Mouse (Mus musculus): ENCODE measurements around the gene Rrad. TPM values are rescaled to one million over a fixed set of nuclear protein-coding genes. Genes with fewer than 3 reads are reported as not detected.

Rrad gene
- polyA plus RNA-seq, 1 experiment from 2014 or later, result 13.5 TPM

DNA sequence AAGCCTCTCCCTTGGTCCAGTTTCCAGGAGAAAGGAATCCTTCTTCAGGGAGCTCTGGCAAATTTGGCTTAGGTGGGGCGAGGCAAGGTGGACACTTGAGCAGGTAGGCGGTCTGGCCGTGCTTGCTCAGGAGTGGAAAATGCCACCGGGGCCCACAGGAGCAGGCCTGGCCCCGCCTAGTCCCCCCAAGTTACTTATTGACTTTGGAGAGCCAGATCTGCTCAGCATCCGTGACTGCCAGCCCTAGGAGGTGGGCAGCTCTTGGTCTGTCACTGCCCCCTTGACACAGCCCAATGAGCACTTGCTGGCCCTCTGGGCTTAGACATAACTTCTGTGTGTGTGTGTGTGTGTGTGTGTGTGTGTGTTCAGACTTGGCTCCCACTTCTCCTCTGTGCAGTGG lies 7.0 kb downstream of the Rrad start, which contains the start of gene Cdh16:
Gene Cdh16 (minus strand): TSS at position 236 of the 400 bp plus-strand sequence.
- TF ChIP-seq CTCF (IDR thresholded peaks at IDR 0.05; ENCODE audit: low read depth), result no peak
- Histone ChIP-seq H3K27me3 (ENCODE audit: insufficient read depth, low read length) (no peaks in the 10 kb centered on the region), H3K9ac (ENCODE audit: low read depth, low read length) (peak within 1 kb of the TSS; percentile 55; the same call in 1 of the 2 replicates), H3K36me3 (ENCODE audit: insufficient read depth, low read length) (0 out of 2 replicates have a peak, but pooled peaks cover 5% of the 10 kb centered on the region), H3K4me1 (replicated peaks; ENCODE audit: insufficient read depth, low read length) (0 out of 2 replicates have a peak, but pooled peaks cover 6% of the 10 kb centered on the region), H3K4me3 (replicated peaks; ENCODE audit: low read depth, low read length) (peak within 1 kb of the TSS; percentile 32), H3K27ac (peak within 1 kb of the TSS; percentile 90), H3K4me2 (ENCODE audit: low read length) (peak within 1 kb of the TSS; percentile 58), H3K9me3 (replicated peaks; ENCODE audit: low read length) (no peaks in the 10 kb centered on the region)
- WGBS, result 55% methylated on average over 6 of the region's 6 CpGs
- peak; percentile 74 for DNase-seq (ENCODE audit: low spot score)
- ATAC-seq (replicated peaks; ENCODE audit: low FRiP score, low read depth), result peak; percentile 98

DNA sequence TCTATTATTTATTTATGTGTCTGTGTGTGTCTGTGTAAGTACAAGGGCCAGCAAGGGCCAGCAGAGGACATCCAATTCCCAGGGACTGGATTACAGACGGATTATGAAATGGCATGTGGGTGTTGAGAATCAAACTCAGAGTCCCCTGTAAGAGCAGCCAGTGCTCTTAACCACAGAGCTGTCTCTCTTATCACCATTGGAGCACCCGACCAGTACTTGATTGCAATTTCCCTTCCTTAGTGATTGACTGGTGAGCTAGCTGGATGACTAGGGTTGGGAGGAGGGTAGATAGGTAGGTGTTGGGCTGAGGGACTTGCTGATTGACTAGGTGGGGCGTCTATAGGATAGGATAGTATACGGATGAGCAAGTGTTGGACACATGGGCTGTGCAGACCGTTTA lies 10.4 kb downstream of the Rrad start:
- ATAC-seq (replicated peaks; ENCODE audit: low FRiP score, low read depth), result no peak
- no peaks in the 10 kb centered on the region for H3K36me3 ChIP-seq (ENCODE audit: insufficient read depth, low read length)
- H3K4me1 ChIP-seq (replicated peaks; ENCODE audit: insufficient read depth, low read length), result 0 out of 2 replicates have a peak, but pooled peaks cover 6% of the 10 kb centered on the region
- H3K4me3 ChIP-seq (replicated peaks; ENCODE audit: low read depth, low read length), result no peak overlapping the region
- no peaks in the 10 kb centered on the region for H3K9me3 ChIP-seq (replicated peaks; ENCODE audit: low read length)
- no peak for DNase-seq (ENCODE audit: low spot score)
- H3K27ac ChIP-seq, result no peak overlapping the region
- 84% methylated on average over 5 of the region's 5 CpGs for WGBS
- no peak for TF ChIP-seq CTCF (IDR thresholded peaks at IDR 0.05; ENCODE audit: low read depth)
- no peaks in the 10 kb centered on the region for H3K27me3 ChIP-seq (ENCODE audit: insufficient read depth, low read length)
- no peak overlapping the region for H3K9ac ChIP-seq (ENCODE audit: low read depth, low read length)
- H3K4me2 ChIP-seq (ENCODE audit: low read length), result no peak overlapping the region

DNA sequence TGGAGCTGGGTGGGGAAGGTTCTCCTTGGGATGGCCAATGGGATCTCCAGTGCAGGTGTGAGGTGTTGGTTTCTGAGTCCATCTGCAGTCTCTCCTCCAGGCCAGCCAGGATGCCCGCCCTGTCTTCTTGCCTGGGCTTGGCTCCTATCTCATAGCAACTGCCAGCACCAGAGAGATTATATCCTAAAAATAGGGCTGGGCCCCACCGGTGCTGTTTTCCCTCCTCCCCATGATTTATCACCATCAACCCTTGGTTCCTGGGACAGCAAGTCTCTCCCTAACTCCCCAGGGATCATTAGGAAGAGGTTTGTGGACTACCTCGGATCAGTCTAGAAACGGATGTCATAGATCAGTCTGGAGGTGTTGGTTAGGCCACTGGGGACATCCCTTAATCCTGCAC lies 18.0 kb downstream of the Rrad start:
- TF ChIP-seq CTCF (IDR thresholded peaks at IDR 0.05; ENCODE audit: low read depth), result no peak

DNA sequence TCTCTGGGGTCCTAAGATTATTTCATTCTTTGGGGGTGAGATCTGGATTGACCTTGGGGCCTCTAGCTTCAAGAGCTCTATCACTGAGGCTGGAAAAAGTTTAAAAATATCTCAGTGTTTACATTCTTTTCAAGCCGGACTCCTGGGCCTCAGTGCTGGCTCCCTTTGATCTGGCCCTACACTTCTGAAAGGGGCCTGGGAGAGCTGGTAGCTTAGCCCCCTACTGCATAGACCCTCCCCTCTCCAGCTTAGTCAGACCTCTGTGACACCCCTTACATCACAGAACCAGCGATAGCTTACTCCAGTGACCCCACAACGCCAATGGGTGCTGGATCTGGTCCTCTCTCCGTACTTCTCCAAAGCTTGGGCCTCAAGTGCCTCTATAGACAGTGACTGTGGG lies 19.5 kb downstream of the Rrad start:
- ATAC-seq (replicated peaks; ENCODE audit: low FRiP score, low read depth) (no peak), DNase-seq (ENCODE audit: low spot score) (no peak)
- H3K27ac ChIP-seq, result no peak overlapping the region
- H3K9me3 ChIP-seq (replicated peaks; ENCODE audit: low read length), result no peaks in the 10 kb centered on the region
- WGBS, result 74% methylated on average over 4 of the region's 4 CpGs
- H3K4me1 ChIP-seq (replicated peaks; ENCODE audit: insufficient read depth, low read length), result no peaks in the 10 kb centered on the region
- no peak overlapping the region for H3K4me3 ChIP-seq (replicated peaks; ENCODE audit: low read depth, low read length)
- no peaks in the 10 kb centered on the region for H3K27me3 ChIP-seq (ENCODE audit: insufficient read depth, low read length)
- H3K4me2 ChIP-seq (ENCODE audit: low read length), result no peak overlapping the region
- H3K36me3 ChIP-seq (ENCODE audit: insufficient read depth, low read length), result no peaks in the 10 kb centered on the region
- no peak for TF ChIP-seq CTCF (IDR thresholded peaks at IDR 0.05; ENCODE audit: low read depth)
- no peak overlapping the region for H3K9ac ChIP-seq (ENCODE audit: low read depth, low read length)

More for the DNA sequence above, 18.0 kb downstream of the Rrad start:
- ATAC-seq (replicated peaks; ENCODE audit: low FRiP score, low read depth) (no peak), DNase-seq (ENCODE audit: low spot score) (no peak)
- Histone ChIP-seq H3K4me3 (replicated peaks; ENCODE audit: low read depth, low read length) (no peak overlapping the region), H3K4me2 (ENCODE audit: low read length) (no peak overlapping the region), H3K27ac (no peak overlapping the region), H3K27me3 (ENCODE audit: insufficient read depth, low read length) (no peaks in the 10 kb centered on the region), H3K4me1 (replicated peaks; ENCODE audit: insufficient read depth, low read length) (no peaks in the 10 kb centered on the region), H3K9me3 (replicated peaks; ENCODE audit: low read length) (no peaks in the 10 kb centered on the region), H3K36me3 (ENCODE audit: insufficient read depth, low read length) (no peaks in the 10 kb centered on the region), H3K9ac (ENCODE audit: low read depth, low read length) (no peak overlapping the region)
- WGBS, result 59% methylated on average over 4 of the region's 4 CpGs

DNA sequence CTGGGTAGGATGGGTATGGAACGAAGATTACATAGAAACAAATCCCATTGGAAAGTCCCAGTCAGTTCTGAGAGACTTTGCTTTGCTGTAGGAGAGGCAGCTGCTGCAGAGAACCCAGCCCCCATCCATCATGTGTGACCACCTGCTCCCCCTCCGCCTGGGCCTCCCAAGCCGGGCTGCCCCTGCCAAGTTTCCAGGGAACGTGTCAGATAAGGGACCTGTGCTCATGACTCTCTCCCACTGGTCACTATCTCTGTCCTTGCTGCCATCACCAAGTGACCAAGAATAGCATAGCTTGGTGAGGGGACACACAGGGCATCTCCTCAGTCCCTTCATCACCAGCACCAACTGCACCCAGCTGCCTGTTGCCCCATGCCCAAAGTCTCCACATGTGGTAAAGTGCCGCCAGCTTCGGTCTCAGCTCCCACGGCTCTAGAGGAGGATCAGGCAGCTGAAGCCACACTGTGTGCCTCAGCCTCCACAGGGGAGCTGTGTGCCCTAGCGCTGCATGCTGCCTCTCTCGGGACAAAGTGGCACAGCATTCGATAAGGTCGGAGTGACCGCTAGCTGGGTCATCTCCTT lies 20.9 kb downstream of the Rrad start:
- H3K4me3 ChIP-seq (replicated peaks; ENCODE audit: low read depth, low read length), result no peak overlapping the region
- H3K27me3 ChIP-seq (ENCODE audit: insufficient read depth, low read length), result no peaks in the 10 kb centered on the region
- H3K4me2 ChIP-seq (ENCODE audit: low read length), result no peak overlapping the region
- H3K9me3 ChIP-seq (replicated peaks; ENCODE audit: low read length), result no peaks in the 10 kb centered on the region
- no peak overlapping the region for H3K27ac ChIP-seq
- no peaks in the 10 kb centered on the region for H3K4me1 ChIP-seq (replicated peaks; ENCODE audit: insufficient read depth, low read length)
- no peak overlapping the region for H3K9ac ChIP-seq (ENCODE audit: low read depth, low read length)
- DNase-seq (ENCODE audit: low spot score) (no peak), ATAC-seq (replicated peaks; ENCODE audit: low FRiP score, low read depth) (no peak)
- no peaks in the 10 kb centered on the region for H3K36me3 ChIP-seq (ENCODE audit: insufficient read depth, low read length)
- 70% methylated on average over 12 of the region's 12 CpGs for WGBS
- TF ChIP-seq CTCF (IDR thresholded peaks at IDR 0.05; ENCODE audit: low read depth), result no peak

DNA sequence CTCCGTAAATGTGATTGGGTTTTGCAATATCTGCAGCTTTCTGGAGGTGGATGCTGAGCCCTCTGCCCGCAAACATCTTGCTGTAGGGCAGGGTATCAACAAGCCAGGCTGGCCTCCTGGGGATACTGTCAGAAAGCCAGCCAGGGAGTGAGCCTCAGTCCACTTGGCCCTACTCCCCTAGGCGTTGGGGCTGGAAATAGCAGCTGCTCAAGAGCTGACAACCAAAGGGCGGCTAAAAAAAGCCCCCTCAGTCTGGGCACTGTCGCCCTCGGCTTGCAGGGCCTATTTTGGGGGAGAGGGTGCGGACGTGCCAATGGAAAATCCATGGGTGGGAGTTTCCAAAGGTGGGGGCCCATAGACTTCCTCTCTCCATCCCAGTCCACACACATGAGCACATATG lies 21.9 kb downstream of the Rrad start:
- H3K27me3 ChIP-seq (ENCODE audit: insufficient read depth, low read length), result no peaks in the 10 kb centered on the region
- ATAC-seq (replicated peaks; ENCODE audit: low FRiP score, low read depth), result no peak

DNA sequence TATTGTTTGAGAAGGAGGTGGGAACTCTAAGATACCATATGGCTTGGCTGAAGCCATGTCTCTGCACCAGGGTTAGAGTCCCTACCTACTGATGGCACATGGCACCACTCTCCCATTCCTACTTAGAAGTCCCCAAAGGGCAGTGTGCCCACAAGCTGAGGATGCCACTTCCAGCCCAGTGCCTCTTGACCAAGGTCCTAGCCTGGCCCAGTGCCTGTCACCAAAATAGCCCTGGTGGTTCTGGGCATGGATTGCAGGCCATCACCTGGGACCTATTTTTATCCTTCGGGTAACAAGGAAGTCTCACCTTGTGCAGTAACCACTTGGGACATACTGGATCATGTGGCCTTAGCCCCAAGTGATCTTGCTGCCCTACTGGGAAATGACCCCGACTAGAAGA lies 23.2 kb downstream of the Rrad start:
- Histone ChIP-seq H3K4me1 (replicated peaks; ENCODE audit: insufficient read depth, low read length) (no peaks in the 10 kb centered on the region), H3K36me3 (ENCODE audit: insufficient read depth, low read length) (no peaks in the 10 kb centered on the region), H3K4me3 (replicated peaks; ENCODE audit: low read depth, low read length) (no peak overlapping the region), H3K4me2 (ENCODE audit: low read length) (no peak overlapping the region), H3K9ac (ENCODE audit: low read depth, low read length) (no peak overlapping the region), H3K27me3 (ENCODE audit: insufficient read depth, low read length) (no peaks in the 10 kb centered on the region), H3K9me3 (replicated peaks; ENCODE audit: low read length) (no peaks in the 10 kb centered on the region), H3K27ac (no peak overlapping the region; the same call in 1 of the 2 replicates)
- DNase-seq (ENCODE audit: low spot score) (no peak), ATAC-seq (replicated peaks; ENCODE audit: low FRiP score, low read depth) (no peak)
- no peak for TF ChIP-seq CTCF (IDR thresholded peaks at IDR 0.05; ENCODE audit: low read depth)
- 80% methylated on average over 2 of the region's 2 CpGs for WGBS

More for the DNA sequence above, 21.9 kb downstream of the Rrad start:
- Histone ChIP-seq H3K9ac (ENCODE audit: low read depth, low read length) (no peak overlapping the region), H3K36me3 (ENCODE audit: insufficient read depth, low read length) (no peaks in the 10 kb centered on the region), H3K4me3 (replicated peaks; ENCODE audit: low read depth, low read length) (no peak overlapping the region), H3K4me2 (ENCODE audit: low read length) (no peak overlapping the region), H3K27ac (no peak overlapping the region), H3K4me1 (replicated peaks; ENCODE audit: insufficient read depth, low read length) (no peaks in the 10 kb centered on the region), H3K9me3 (replicated peaks; ENCODE audit: low read length) (no peaks in the 10 kb centered on the region)
- WGBS, result 73% methylated on average over 8 of the region's 8 CpGs
- TF ChIP-seq CTCF (IDR thresholded peaks at IDR 0.05; ENCODE audit: low read depth), result no peak
- no peak for DNase-seq (ENCODE audit: low spot score)
